Mouse (Mus musculus) adrenal gland (tissue): ENCODE data around the gene Rnf39.

Experiments
- intact Hi-C: fragments of 180-260 bp; cut with DNase I; formaldehyde crosslinking; loops from one replicate; pipeline ENCODE4 v1.15.1; 2025

Rnf39 gene

DNA sequence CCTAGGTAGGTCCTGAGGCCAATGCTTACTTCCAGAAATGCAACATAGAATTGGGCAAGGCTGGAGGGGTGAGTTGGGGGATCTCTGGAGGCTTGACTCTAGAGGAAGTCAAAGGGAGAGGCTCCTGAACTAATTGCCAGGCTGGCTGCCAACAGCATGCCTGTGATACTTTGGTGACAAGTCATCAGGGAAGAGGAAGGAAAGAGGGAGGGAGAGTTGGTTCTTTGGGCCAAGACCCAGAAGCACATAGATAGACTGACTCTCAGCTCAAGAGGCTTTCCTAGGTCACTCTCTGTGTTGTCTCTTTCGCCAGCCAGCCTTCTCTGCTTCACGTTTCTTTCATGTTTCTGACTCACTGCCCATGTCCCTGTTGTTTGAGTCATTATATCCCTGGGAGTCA is 10.9 kb upstream of the Rnf39 start:
- intact Hi-C loops, result no loop called here

DNA sequence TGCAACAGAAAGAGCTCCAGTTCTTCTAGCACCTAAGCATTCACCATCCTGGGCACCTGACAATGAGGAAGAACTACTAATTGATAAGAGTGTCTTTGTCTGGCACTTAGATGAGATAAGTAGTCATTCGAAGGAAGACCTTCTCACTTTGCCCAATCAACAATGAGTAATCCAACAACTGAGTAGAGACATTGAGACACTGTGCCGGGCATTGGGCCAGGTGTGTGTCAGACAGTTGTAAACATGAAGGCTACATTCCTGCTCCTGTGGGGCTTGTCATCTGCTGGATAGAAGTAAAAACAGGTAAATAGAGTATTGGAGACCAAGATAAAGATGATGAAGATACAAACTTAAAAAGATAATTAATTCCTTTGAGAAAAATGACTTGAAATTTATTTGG is 4.7 kb upstream of the Rnf39 start:
- intact Hi-C loops, result no loop called here

DNA sequence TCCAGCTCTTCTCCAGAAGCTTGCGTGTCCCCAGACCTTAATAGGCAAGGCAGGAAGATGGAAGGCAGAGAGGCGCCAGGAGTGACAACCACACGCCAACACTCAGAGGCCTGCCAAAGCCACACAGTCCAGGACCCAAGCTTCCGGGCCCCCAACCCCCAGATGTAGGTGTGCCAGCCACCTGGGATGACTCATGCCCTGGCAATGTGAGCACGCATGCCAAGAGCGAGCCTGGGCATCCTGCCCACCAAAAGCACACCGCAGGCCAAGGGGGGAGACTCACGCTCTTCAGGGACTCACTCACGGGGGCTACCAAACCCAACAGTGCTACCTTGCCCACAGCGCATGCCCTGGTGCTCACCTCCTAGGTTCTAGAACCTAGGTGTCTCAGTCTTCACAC is 327 bp upstream of the Rnf39 start:
- intact Hi-C loops, result no loop called here

DNA sequence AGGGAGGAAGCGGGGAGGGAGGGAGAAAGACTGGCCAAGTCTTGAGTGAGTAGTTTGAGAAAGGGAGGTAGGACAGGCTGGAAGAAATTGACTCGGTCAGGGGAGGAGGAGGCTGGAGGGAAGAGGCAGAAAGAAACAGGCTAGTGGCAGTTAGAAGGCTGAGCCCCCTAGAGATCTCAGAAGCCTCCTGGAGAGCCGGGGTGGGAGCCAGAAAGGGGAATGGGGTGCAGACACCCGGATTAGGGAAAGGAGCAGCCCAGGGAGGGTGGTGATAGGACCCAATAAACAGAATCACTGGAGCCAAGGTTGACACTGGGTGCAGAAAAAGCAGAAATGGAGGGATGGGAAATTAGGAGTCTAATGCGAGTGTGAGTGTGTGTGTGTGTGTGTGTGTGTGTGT is 973 bp downstream of the Rnf39 start:
- intact Hi-C loops, result no loop called here

DNA sequence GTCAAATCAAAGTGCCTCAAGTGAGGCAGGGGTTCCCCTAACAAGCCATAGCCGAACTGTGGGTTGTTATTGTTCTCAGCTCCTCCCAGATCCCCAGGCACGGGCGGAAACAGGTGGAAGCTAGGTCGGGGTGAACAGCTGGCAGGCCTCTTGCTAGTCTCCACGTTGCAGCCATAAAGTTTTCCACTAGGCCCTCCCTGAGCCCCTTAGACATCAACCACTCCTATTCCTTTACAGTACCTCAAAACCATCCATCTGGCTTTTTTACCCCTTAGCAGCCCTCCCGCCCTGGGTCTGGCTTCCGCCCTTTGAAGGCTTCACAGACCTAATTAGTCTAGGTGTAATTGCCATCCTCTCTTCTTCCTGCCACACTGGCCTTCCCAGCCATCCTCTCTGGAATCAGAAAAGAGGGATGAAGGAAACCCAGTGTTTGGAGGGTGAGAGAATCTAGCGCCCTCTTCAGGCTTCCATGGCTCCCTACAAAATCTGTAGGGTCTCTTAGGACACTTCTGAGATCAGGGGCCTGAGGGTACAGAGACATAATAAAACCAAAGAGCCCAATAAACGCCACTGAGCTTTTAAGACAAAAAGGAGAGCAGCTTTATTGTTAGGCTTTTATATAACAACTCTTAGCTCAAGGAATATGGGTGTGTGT is 1.5 kb downstream of the Rnf39 start:
- intact Hi-C loops, result no loop called here

DNA sequence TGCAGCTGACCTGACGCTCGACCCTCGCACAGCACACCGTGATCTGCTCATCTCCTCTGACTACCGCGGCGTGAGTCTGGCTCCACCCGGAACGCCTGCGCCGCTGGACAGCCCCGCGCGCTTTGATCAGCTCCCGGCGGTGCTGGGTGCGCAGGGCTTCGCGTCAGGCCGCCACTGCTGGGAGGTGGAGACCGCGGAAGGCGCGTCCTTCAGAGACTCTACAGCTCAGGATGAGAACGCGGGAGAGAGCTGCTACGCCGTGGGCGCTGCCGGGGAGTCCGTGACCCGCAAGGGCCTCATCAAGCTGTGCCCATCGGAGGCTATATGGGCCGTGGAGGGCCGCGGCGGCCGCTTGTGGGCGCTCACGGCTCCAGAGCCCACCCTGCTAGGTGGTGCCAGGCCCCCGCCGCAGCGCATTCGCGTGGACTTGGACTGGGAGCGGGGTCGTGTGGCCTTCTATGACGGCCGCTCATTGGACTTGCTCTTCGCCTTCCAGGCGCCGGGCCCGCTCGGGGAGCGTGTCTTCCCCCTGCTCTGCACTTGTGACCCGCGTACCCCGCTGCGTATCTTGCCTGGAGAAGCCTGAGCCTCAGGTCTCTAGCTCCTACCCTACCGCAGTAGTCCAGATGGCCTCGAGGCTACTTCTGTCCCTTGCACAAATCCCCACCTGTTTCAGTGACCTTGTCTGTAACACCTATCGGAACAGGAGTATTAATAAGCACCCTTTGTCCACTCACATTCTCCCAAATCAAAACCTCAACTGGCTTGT is 4.5 kb downstream of the Rnf39 start:
- intact Hi-C loops, result no loop called here

DNA sequence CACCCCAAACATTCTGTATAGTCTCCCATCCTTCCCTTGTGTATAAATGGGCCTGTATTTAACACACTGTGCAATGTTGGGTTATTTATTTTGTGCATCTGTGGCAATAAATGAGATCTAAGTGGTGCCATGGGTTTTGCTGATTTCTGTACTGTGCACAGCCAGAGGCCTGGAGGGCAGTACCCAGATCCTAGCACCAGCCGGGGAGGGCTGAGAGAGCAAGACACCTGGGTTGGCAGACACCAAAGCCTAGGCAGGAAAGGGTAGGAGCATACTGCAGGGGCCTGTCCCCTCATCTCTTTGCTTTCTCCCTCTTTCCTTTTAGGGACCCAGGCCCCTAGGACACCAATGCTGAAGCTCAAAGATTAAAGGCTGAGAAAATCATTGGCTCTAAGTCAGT is 5.6 kb downstream of the Rnf39 start:
- intact Hi-C loops, result no loop called here

DNA sequence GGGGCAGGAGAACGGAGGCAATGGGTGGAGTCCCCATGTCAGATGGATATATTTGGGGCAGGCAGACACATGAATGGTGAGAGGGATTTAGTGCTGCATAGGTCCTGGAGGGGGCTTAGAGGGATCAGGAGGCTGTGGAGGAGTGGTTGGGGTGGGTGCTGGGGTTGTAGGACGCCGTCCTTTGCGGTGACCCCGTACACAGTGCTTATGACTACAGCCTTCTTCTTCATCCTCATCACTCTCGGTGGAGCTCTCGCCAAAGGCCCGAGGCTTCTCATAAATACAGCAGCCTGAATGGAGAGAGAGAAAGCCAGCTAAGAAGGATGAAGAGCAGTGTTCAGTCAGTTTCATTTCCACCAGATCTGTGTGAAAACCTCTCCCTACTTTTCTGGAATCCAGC is 6.5 kb downstream of the Rnf39 start:
- intact Hi-C loops, result no loop called here

DNA sequence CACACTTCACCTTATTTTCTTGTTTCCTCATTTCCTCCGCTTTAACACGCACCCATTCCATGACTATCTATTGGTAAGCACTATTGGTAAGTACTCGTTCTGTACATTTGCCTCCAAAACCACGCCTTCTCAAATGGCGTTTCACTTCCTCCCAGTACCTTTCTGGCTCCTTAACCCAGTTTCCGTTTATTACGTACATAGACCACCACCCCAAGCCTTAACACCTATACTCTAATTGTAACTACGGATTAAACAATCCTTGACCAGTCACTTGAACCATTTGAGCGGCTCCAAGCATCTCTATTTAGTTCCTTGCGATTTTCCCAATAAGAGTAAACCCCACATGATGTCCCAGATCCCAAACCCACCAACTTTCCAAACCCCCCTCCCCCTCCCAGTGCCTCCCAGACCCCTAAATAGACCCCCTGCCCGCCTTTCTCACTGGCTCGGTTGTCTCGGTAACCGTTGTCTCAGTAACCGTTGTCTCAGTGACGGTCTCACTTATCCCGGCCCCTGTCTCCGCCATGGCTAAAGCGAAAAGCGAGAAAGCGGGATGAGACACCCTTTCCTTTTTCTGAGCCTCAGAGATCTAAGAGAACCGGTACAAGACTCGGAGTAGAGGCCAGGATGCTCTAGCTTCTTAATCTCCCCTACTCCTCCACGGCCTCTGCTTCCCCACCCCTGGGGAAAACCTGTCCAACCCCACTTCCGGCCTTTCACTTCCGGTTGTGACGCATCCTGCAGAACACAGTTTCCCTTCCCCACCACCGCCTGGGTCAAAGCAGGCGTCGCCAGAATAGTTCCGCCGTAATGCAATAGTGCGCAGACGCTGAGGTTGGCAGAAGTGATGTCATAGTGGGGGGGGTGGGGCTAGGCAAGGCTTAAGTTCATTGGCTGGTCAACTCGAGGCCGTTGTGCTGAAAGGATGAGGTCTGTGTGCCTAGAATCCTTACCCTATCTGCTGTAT is 8.5 kb downstream of the Rnf39 start, which contains the start of gene Ppp1r11:
TSS of gene Ppp1r11 (minus strand) at position 761 of the 967 bp plus-strand sequence.
- intact Hi-C loops, result no loop called here

DNA sequence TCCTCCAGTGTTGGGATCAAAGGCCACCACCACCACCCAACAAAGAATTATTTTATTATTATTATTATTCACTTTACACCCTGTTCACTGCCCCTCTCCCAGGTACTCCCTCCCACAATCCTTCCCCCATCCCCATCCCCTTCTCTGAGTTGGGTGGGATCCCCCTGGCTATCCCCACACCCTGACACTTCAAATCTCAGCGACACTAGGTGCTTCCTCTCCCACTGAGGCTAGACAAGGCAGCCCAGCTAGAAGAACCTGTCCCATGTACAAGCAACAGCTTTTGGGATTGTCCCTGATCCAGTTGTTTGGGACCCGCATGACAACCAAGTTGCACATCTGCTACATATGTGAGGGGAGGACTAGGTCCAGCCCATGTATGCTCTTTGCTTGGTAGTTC is 9.9 kb downstream of the Rnf39 start:
- intact Hi-C loops, result no loop called here

DNA sequence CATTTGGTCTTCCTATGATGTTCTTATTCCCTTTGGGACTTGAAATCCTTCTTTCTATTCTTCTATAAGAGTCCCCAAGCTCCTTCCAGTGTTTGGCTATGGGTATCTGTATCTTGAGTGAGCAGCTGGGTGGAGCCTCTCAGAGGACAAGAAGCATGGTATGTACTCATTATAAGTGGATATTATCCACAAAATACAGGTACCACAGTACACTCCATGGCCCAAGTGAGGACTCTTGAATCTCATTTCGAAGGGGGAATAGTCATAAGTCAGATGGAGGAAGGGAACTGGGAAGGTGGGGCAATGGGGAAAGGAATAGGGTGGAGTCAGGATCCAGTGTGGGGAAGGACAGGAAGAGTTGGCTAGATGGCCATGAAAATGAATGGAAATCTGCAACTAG is 10.3 kb downstream of the Rnf39 start:
- intact Hi-C loops, result no loop called here

DNA sequence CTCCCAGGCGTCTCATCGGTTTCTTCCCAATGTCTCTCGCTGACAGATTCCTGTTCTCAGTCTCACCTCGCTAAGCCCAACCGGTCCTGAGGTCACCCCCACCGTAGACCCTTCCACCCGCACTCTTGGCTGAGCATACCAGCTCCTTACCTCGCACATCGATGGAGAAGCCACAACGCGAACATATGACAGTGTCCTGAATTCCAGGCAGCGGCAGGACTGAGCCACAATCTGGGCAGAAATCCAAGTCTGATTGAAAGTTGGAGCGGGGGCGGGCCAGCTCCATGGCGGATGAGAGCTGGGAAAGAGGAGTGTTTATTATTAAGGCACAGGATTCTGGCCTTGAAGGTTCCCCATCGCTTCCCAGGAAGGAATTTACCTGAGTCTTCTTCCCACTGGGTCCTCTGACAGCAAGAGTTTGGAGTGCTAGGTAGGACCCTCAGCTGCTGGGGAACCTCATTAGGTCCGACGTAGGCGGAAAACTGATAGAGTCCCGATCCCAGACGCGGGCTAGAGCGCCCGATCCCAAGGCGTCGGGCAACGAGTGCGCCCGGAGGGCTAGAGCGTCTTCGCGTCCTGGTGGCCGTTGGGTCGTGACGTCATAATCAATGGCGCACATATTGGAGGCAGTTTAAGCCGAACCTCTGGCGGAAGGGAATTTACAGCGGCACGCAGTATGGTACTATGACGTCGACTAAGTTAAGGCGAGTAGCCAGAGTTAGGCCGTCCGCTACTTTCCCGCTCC is 15.5 kb downstream of the Rnf39 start, which contains the start of the genes Znrd1 and Znrd1as:
TSS of gene Znrd1 (minus strand) at position 561 of the 745 bp plus-strand sequence.
TSS of gene Znrd1as (plus strand) at position 594 of the 745 bp plus-strand sequence.
- intact Hi-C loops, result no loop called here

DNA sequence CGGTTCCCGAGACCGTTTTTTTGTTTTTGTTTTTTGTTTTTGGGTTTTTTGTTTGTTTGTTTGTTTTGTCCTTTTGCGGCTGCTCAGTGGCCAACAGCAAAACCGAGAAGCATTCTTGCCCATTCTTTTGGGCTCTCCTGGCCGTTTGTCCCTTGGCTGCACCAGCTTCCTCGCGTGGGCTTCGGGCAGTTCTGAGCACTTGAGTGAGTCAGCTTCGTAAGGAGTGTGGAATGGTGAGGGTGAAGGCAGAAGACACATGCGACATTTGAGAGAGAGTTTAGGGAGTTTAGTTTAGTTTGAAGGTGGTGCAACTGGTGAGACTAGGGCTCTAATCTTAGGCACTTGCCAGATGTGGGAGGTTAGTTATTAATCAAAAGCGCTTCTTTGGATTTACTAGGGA is 16.2 kb downstream of the Rnf39 start:
- intact Hi-C loops, result no loop called here

DNA sequence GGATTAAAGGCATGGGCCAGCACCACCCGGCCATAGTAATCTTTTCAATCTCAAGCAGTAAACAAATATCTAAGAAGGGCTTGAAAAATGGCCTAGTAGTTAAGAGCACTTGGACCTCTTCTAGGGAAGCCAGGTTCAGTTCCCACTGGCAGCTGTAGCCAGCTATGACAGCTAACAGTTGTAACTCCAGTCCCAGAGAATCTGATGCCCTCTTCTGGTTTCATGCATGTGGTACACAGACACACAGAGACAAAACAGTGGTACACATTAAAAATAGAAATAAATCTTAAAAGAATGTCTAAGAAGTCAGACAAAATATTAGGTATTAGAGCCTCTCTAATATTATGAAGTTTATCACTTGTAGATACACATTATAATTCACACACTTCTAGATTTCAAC is 18.4 kb downstream of the Rnf39 start:
- intact Hi-C loops, result loop anchor here (5.0 kb wide), 2 partner anchors 41 to 44 kb away; partner anchors contain the start of gene Zfp57

DNA sequence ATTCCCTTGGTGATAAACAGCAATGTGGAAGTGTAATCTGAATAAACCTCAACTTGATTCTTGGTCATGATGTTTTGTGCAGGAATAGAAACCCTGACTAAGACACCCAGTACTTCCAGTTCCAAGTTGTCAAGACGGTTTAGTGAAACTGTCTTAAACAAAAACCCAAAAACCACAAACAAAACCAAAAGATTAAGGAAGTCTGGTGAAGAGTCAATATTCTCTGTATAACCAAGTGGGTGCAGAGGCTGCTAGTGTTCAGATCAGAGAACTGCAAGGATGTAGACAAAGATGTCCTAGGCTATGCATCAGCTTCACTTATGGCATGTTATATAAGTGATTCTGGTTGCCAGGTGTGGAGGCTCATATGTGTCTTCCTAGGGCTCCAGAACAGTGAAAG is 24.2 kb downstream of the Rnf39 start:
- intact Hi-C loops, result no loop called here

DNA sequence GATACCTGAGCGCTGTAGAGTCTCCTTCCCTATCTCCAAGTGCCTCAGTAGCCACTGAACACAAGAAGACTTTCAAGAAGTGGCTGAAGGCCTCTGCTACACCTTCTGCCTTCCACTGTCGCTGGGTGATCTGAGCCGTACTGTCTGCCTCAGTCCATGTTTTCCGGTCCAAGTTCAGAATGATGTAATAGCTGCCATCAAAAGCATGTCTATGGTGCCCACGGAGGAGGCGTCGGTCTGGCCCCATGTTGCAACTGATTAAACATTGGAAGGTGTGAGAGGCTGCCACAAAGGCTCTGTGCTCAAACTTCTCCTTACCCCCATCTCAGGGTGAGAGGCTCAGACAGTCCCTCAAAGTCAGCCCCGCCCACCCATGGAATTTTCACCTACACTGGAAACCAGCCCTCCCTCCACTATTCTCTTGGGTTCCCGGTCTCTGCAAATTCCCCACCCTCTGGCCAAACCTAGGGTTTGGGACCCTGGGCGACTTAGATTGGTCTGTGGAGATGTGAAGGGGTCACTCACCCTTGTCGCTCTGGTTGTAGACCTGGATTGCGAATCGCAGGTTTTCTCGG is 27.7 kb downstream of the Rnf39 start:
- intact Hi-C loops, result no loop called here

DNA sequence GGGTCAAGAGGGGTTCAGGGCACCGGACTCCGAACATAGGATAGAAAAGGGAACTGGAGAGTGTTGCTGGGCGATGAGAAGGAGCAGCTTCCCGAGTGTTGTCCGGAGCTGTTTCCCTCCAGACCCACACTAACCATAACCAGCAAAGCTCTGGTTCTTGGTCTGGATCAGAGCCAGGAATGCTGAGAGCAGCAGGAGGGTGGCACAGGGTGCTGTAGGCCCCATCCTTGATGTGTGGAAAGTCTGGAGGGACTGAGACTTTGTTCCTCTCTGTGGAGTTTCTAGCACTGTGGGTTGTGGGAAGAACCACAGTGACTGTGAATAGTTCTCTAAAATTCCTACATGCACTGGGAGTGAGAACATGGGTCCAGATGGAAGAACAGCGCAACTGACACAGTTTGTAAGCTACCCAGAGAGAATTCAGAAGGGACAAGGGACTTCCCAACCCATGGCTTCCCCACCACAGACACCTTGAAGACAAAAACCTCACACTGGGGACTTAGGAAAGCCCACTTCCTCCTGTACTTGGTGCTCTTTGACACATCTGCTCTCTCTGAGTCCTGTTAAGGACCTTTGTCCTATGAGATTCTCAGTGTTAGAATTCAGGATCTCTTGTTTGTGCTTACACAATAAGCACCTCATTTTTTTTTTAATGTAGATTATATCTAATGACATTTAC is 28.6 kb downstream of the Rnf39 start:
- intact Hi-C loops, result no loop called here

DNA sequence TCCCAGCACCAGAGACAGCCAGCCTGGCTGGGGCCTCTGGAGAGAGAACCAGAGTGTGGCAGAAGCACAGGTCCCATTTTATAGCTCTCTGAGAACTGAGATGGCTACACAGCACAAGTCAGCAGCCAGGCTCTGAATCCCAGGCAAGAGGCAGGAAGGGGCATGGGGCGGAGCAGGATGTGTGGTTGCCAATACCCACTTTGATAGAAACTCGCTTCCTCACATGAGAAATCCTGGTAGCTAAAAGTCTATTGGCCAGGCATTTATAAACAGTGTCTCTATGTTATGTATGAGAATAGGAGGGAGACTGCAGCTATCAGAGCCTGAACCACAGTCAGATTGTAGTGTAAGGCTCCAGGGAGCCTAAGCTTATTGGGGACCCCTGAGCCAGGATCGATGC is 30.1 kb downstream of the Rnf39 start:
- intact Hi-C loops, result no loop called here

DNA sequence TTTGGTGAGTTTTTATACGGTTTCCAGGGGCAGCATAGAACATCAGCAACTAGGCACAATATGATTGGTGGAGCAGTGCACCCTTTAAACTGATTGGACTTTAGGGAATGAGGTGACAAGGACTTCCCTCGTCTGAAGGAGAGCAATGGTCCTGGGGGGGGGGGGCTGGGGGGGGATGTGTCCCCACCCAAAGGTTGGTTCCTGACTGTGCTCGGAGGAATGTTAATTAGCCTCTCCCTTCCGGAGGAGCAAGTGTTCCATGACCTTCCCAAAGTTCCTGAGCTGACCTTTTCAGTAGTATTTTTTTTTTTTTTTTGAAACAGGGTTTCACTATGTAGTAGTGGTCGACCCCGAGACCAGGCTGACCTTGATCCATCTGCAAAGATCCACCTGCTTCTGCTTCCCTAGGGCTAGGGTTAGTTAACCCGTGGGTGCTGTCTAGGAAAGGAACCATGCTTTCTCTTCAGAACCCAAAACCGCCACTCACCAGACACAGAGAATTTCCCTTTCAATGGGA is 30.6 kb downstream of the Rnf39 start:
- intact Hi-C loops, result no loop called here
